Mouse (Mus musculus): ENCODE measurements around the gene Sptbn1.

DNA sequence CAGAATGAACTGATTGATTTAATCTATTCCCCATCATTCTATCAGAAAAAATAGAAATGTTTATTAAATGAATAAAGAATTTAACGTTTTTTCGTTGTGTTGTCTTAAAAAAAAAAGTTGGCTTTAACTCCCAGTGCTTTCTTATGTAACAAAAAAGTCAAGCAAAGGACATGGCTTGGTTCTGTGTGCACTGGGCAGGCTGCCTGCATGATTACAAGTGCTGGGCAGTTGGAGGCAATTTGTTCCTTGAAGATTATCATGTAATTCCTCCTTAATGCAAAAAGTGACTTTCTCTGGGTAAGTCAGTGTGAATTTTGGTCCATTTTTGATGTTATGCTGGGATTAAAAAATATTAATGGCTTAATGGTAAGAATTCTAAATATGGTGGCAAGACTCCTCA, 15.7 kb upstream of the Sptbn1 start:
- TF ChIP-seq CTCF (IDR thresholded peaks at IDR 0.05; ENCODE audit: borderline replicate concordance, extremely low read depth, insufficient read depth, insufficient read length) (no peak), POLR2A (IDR thresholded peaks at IDR 0.05; ENCODE audit: borderline replicate concordance, extremely low read depth, insufficient read depth, insufficient read length, poor library complexity, severe bottlenecking) (no peak)
